Mouse (Mus musculus): ENCODE measurements around the gene Fry.
A peak's percentile ranks its signal among the peaks of the same experiment; 100 is the strongest.

Fry gene

GRCm38 (mm10) chr5:150118455-150119241 lies at the start of gene Fry:
TSS of gene Fry (plus strand) at chr5:150118645.
- peak; percentile 98 for DNase-seq (ENCODE audit: low spot score in 2 of 2)

GRCm38 (mm10) chr5:150070086-150070485 lies 48.4 kb upstream of the Fry start:
- no peak for DNase-seq (ENCODE audit: low spot score in 2 of 2)

- DNase-seq (ENCODE audit: low spot score in 2 of 2) = no peak
These were observed 46.7 kb upstream of the Fry start for GRCm38 (mm10) chr5:150071738-150072137.

- no peak for DNase-seq (ENCODE audit: low spot score in 2 of 2)
These were observed 38.3 kb upstream of the Fry start for GRCm38 (mm10) chr5:150079866-150080797.

- no peak for DNase-seq (ENCODE audit: low spot score in 2 of 2)
These were observed 35.7 kb upstream of the Fry start for GRCm38 (mm10) chr5:150082696-150083095.

- DNase-seq (ENCODE audit: low spot score in 2 of 2) = no peak
These were observed 35.3 kb upstream of the Fry start for GRCm38 (mm10) chr5:150083190-150083589.

GRCm38 (mm10) chr5:150097620-150098019 lies 20.8 kb upstream of the Fry start:
- peak in 1 of 2 experiments; percentile 38 for DNase-seq (ENCODE audit: low spot score in 2 of 2)

GRCm38 (mm10) chr5:150098754-150099153 lies 19.7 kb upstream of the Fry start:
- no peak for DNase-seq (ENCODE audit: low spot score in 2 of 2)

GRCm38 (mm10) chr5:150101789-150102188 lies 16.7 kb upstream of the Fry start:
- no peak for DNase-seq (ENCODE audit: low spot score in 2 of 2)

GRCm38 (mm10) chr5:150106358-150106757 lies 12.1 kb upstream of the Fry start:
- DNase-seq (ENCODE audit: low spot score in 2 of 2) = no peak

GRCm38 (mm10) chr5:150111236-150111635 lies 7.2 kb upstream of the Fry start:
- no peak for DNase-seq (ENCODE audit: low spot score in 2 of 2)

GRCm38 (mm10) chr5:150114007-150114406 lies 4.4 kb upstream of the Fry start:
- peak in 1 of 2 experiments; percentile 52 for DNase-seq (ENCODE audit: low spot score in 2 of 2)

- DNase-seq (ENCODE audit: low spot score in 2 of 2) = no peak
These were observed 3.7 kb upstream of the Fry start for GRCm38 (mm10) chr5:150114778-150115177.

- no peak for DNase-seq (ENCODE audit: low spot score in 2 of 2)
These were observed 3.0 kb upstream of the Fry start for GRCm38 (mm10) chr5:150115271-150116092.

- no peak for DNase-seq (ENCODE audit: low spot score in 2 of 2)
These were observed 2.1 kb upstream of the Fry start for GRCm38 (mm10) chr5:150116216-150116905.

GRCm38 (mm10) chr5:150116906-150117216 lies 1.6 kb upstream of the Fry start:
- peak; percentile 14 to 36 for DNase-seq (ENCODE audit: low spot score in 2 of 2)

- DNase-seq (ENCODE audit: low spot score in 2 of 2) = no peak
These were observed 356 bp upstream of the Fry start for GRCm38 (mm10) chr5:150118124-150118454.

- no peak for DNase-seq (ENCODE audit: low spot score in 2 of 2)
These were observed 2.2 kb downstream of the Fry start for GRCm38 (mm10) chr5:150120676-150121075.

- DNase-seq (ENCODE audit: low spot score in 2 of 2) = no peak
These were observed 3.6 kb downstream of the Fry start for GRCm38 (mm10) chr5:150122095-150122494.

- no peak for DNase-seq (ENCODE audit: low spot score in 2 of 2)
These were observed 4.1 kb downstream of the Fry start for GRCm38 (mm10) chr5:150122571-150122970.

GRCm38 (mm10) chr5:150125920-150126319 lies 7.5 kb downstream of the Fry start:
- DNase-seq (ENCODE audit: low spot score in 2 of 2) = no peak
